Comparison of ENCODE assay signal across 13 mouse cellular contexts in the genomic region with DNA sequence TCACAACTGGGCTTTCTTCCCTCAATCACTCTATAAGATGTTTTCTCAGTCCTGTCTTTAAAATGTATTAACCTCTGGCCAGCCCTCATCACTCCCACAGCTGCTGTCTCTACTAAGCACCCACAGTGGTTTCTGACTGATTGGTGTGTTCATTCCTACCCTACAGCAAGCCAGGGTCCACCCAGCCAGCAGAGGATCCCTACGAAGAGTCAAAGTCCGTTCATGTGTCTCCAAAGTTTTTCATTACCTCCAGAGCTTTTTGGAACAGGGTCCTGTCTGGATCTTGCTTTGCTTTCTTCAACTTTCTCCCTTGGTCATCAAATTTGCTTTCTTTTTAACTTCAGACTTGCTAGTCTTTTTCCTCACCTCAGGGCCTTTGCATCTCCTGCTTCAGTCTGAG.
DNase-seq lines count a peak whose midpoint lies in the region; TF ChIP-seq lines count a peak whose summit lies in the region.
"Had no signal": no experiment of that assay in that cellular context is flagged by ENCODE, and none has a peak within 500 bp of the region (broad histone marks: within the 10 kb centered on the region; RNA-seq: fewer than 3 reads in every experiment).

No protein-coding gene starts in this region.

- peak; percentile 68 for DNase-seq in kidney, adult 2 months
- DNase-seq in kidney, postnatal 25 days = no peak
- DNase-seq in kidney, adult 9 months = peak; percentile 64
- DNase-seq in kidney, postnatal 36 days = no peak
- DNase-seq: adrenal gland, adult 8-10 months; adrenal gland, postnatal 25 days; B cell, adult 2 months; cerebellum, adult 11 months; cerebellum, adult 11-12 months; cerebellum, adult 18-20 months had no signal

- H3K27me3 ChIP-seq in kidney, adult 2 months (replicated peaks; ENCODE audit: control insufficient read depth, insufficient read depth, low read length) = no peaks in the 10 kb centered on the region
- H3K27me3 ChIP-seq: CH12.LX, Patski had no signal

- H3K4me1 ChIP-seq in kidney, adult 2 months (ENCODE audit: control insufficient read depth, insufficient read depth, low read length) = peaks cover 14% of the 10 kb centered on the region

- H3K36me3 ChIP-seq in kidney, adult 2 months (ENCODE audit: control insufficient read depth, insufficient read depth, low read length) = no peaks in the 10 kb centered on the region
- H3K36me3 ChIP-seq: G1E had no signal

- H3K27ac ChIP-seq in kidney, adult 2 months (ENCODE audit: insufficient read depth, low read depth, low read length) = peak overlapping the region; percentile 69

- TF ChIP-seq POLR2A in kidney, adult 2 months (IDR thresholded peaks at IDR 0.05; ENCODE audit: low read depth, low read length) = no peak

- 79% methylated on average over 2 of the region's 2 CpGs for WGBS in kidney, adult 2 months

- no peak overlapping the region for H3K4me3 ChIP-seq in kidney, adult 2 months (ENCODE audit: insufficient read depth, low read depth, low read length)

- TF ChIP-seq CTCF in kidney, adult 2 months (conservative IDR thresholded peaks at IDR 0.05; ENCODE audit: insufficient read depth, insufficient read length, low read depth, low read length) = no peak

Comparison
In these comparisons a context has a peak if more than half of its experiments do, and no peak if none do; other contexts are left out.
1. DNase-seq: peak in kidney, adult 2 months (single experiment) and kidney, adult 9 months (single experiment); none in kidney, postnatal 25 days (0 of 2) and kidney, postnatal 36 days (0 of 2).